Mouse (Mus musculus) lung, postnatal 0 days (tissue): Measurements from ENCODE around the gene Ly6g6f.

Source experiments
- CTCF ChIP-seq: IDR thresholded peaks from 2 replicates; pipeline ENCODE4 v1.5.1; 2016; ENCODE audit warnings: antibody characterized with exemption, mild to moderate bottlenecking
- EP300 ChIP-seq: IDR thresholded peaks from 2 replicates; pipeline ENCODE4 v1.6.1; 2016; ENCODE audit warnings: antibody characterized with exemption, mild to moderate bottlenecking, control low read depth

DNA sequence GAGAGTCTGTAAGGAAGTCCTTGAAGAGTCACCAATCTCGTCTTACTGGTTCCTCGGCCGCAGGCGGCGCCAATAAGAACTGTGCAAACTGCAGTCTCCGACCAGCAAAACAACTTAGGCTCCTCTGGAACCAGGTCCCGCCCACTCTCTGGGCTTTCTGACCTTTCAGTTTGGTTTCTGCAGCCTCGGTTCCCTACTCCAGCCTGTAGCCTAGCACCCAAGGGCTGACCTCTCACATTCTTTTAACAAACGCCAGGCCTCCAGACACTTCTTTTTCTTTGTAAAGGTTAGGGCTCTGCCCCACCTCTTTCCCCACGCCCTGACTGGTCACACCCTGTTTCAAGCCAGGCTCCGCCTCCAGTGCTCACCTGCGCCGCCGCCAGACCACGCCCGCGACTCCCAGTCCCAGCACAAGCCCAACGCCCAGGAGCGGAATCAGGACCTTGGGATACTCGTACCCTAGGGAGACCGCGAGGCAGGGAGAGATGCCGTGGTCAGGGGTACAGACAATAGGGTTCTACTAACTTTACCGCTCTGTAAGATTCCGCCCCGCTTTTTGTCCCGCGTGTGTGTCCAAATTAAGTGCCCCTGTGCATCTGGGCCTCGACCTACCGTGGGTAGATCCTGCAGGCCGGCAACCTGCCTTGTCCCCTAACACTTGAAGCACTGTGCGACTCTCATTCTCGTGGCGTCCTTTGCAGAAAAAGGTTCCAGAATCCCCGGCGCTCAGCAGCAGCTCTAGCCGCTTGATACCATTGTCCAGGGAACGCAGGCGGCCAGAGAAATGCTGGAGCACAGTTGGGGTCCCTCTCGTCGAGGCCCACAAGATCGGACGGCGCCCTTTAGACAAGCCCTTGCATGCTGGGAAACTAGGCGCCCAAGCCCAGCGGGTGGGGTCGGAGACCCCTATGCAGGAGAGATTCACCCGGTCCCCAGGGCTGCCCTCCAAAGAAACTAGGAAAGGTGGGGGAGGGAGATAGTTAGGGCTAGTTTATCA is 20.2 kb downstream of the Ly6g6f start, which contains the start of gene Ly6g6c:
- TF ChIP-seq CTCF (peak; percentile 40), EP300 (no peak)
